Comparison of ENCODE assay signal across 9 mouse cellular contexts in the genomic region with DNA sequence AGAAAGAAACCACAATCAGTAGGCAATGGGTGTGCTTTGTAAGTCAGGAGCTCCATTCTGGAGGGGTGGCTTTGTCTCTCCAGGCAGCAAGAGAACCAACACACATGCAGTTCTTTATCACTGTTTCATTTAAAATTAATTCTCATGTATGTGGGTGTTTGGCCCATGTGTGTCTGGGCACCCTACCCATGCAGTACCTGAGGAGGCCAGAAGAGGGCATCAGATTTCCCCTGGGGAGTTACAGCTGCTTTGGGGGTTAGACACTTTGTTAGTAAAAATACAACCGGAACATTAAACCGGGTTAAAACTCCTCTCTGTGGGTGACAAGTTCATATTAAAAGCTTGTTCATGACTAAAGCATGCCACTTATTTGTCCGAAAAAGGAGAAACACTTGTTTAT.
DNase-seq lines count a peak whose midpoint lies in the region; ATAC-seq lines count a peak whose summit lies in the region.
"Had no signal": no experiment of that assay in that cellular context is flagged by ENCODE, and none has a peak within 500 bp of the region (broad histone marks: within the 10 kb centered on the region; RNA-seq: fewer than 3 reads in every experiment).

No protein-coding gene starts in this region.

- peak; percentile 45 for DNase-seq in CD4-positive, CD25-positive, alpha-beta regulatory T cell, adult 2 months (ENCODE audit: low read depth, low spot score)
- DNase-seq in kidney, postnatal 25 days = peak; percentile 17 to 25
- no peak for DNase-seq in kidney, postnatal 14 days
- peak; percentile 17 for DNase-seq in 416B (ENCODE audit: low read depth)
- DNase-seq in layer of hippocampus, postnatal 25 days (ENCODE audit: extremely low spot score in 1 of 2, low spot score in 1 of 2) = peak; percentile 34 to 61
- no peak for DNase-seq in heart, adult 18-20 months
- no peak for DNase-seq in urinary bladder, adult 18-20 months (ENCODE audit: low spot score in 2 of 2)

- no peak for ATAC-seq in CD4-positive, CD25-positive, alpha-beta regulatory T cell, adult 4 months
- ATAC-seq: forebrain, embryonic 14.5 days had no signal

Comparison
In these comparisons a context has a peak if more than half of its experiments do, and no peak if none do; other contexts are left out.
1. DNase-seq: peak in CD4-positive, CD25-positive, alpha-beta regulatory T cell, adult 2 months (single experiment), kidney, postnatal 25 days (2 of 2), 416B (single experiment) and layer of hippocampus, postnatal 25 days (2 of 2); none in kidney, postnatal 14 days (single experiment), heart, adult 18-20 months (0 of 2) and urinary bladder, adult 18-20 months (0 of 2).